Mouse (Mus musculus): ENCODE measurements around the gene Tcl1b2.
"Not testable (repeated sequence)": the region's sequence is repeated elsewhere in the genome, so short reads cannot be mapped to it uniquely, and the experiment has no call there.

The Tcl1b2 gene

DNA sequence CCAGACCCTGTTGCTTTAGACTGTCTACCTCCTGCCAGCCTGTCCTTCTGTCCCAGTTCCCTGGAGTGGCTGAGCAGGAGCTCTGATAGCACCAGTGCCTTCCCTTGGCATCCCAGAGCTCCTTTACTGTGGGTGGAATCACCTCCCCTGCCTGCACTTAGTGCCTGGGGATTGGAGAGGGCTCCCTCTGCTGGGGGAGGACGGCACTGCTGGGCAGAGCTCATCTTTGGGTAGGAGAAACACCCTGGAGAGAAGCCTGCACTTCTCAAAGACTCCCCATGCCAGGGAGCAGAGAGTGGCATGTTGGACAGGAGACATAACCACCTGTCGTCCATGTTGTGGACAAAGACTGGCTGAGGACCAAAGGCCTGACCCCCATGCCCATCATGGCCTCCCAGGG is 28.5 kb downstream of the Tcl1b2 start:
- DNase-seq, result peak; percentile 5

GRCm38 (mm10) chr12:105176044-105176443 is 30.2 kb downstream of the Tcl1b2 start, which contains the start of gene Tcl1b5:
Gene Tcl1b5 (plus strand): TSS chr12:105176344.
- not testable (repeated sequence) for DNase-seq

DNA sequence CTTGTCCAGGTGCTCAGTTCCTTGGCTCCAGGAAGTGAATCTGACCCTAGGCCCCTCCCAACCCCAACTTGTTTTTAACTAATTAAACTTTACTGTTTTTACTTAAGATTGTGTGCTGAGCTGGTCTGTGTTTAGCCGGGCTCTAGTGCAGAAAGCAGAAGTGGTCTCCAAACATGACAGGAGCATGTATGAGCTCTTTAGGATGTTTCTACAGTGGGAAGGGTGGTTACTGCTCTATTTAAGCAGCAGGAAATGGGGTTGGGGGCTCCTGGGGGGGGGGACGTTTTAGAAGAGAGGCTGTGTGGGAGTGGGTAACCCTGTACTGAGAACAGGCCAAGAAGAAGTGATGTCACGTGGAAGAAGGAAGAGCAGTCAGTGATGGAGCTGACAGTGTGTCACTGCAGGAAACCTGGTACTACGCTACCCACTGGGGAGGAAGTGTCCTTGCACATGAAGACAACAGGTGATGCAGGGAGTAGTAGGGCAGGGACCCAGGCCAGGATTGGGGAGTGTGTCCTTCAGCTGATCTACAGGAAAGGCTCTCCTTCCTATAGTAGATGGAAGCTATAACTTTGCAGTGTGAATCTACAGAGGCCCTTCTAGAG is 35.3 kb downstream of the Tcl1b2 start:
- DNase-seq, result not testable (repeated sequence)

DNA sequence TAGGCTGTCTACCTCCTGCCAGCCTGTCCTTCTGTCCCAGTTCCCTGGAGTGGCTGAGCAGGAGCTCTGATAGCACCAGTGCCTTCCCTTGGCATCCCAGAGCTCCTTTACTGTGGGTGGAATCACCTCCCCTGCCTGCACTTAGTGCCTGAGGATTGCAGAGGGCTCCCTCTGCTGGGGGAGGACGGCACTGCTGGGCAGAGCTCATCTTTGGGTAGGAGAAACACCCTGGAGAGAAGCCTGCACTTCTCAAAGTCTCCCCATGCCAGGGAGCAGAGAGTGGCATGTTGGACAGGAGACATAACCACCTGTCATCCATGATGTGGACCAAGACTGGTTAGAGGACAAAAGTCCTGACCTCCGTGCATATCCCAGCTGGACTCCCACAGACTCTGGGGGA is 43.2 kb downstream of the Tcl1b2 start:
- not testable (repeated sequence) for DNase-seq

GRCm38 (mm10) chr12:105190743-105191142 is 44.9 kb downstream of the Tcl1b2 start, which contains the start of gene Tcl1b3:
Gene Tcl1b3 (plus strand): TSS chr12:105191043.
- not testable (repeated sequence) for DNase-seq

GRCm38 (mm10) chr12:105199684-105200497 is 54.1 kb downstream of the Tcl1b2 start:
- not testable (repeated sequence) for DNase-seq

DNA sequence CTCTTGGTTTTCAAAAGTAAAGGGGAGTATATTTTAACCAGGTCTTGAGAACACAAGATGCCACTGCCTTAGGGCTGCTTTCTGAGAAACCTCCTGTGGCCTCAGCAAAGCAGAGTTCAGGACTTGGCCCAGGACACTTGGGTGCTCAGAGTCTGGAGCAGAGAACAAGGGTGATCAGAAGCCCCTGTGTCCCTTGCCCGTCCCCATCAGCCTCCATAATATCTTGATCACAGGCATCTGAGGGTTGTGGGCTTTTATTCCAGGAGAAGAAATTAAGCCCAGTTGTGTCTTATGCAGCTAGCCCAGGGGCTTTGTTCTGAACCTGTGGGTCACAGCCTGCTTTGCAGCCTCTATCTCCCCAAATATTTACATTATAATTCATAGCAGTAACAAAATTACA is 55.8 kb downstream of the Tcl1b2 start, which contains the start of gene Tcl1b4:
Tcl1b4 (plus strand) TSS at position 301 of the 400 bp plus-strand sequence.
- DNase-seq, result not testable (repeated sequence)
